Mouse (Mus musculus) myocyte (in vitro differentiated cells): ENCODE measurements at regions not wholly inside any gene's neighbourhood (a gene's known extent, or its start where the extent isn't known, plus 50 kb on each side); places are given as distances from the start of the nearest gene placed in this dataset.

ENCODE experiments used
- E2F4 ChIP-seq: IDR thresholded peaks from one replicate; pipeline ENCODE4 v1.6.1; 2011; ENCODE audit warnings: mild to moderate bottlenecking, control low read depth, moderate library complexity; ENCODE audit not compliant: insufficient read depth
- MYOD1 ChIP-seq, 3 experiments: IDR thresholded peaks; one replicate each; pipeline ENCODE4 v1.6.1; 2011; ENCODE audit warnings: control low read depth in 2 of 3, low read depth in 2 of 3, mild to moderate bottlenecking in 2 of 3, moderate library complexity in 1 of 3; ENCODE audit not compliant: insufficient read length in 2 of 3, control insufficient read depth in 1 of 3
- MYOG ChIP-seq, 3 experiments: IDR thresholded peaks; one replicate each; pipeline ENCODE4 v1.6.1; 2011; ENCODE audit warnings: control low read depth in 2 of 3, low read depth in 2 of 3, mild to moderate bottlenecking in 2 of 3; ENCODE audit not compliant: insufficient read length in 2 of 3, control insufficient read depth in 1 of 3, insufficient read depth in 1 of 3
- POLR2A ChIP-seq: IDR thresholded peaks from one replicate; pipeline ENCODE4 v1.6.1; 2011; ENCODE audit warnings: low read depth, mild to moderate bottlenecking, control low read depth, moderate library complexity; ENCODE audit not compliant: insufficient read length
- POLR2AphosphoS2 ChIP-seq: IDR thresholded peaks from one replicate; pipeline ENCODE4 v1.6.1; 2011; ENCODE audit warnings: low read depth, control low read depth; ENCODE audit not compliant: insufficient read length
- TCF12 ChIP-seq: IDR thresholded peaks from one replicate; pipeline ENCODE4 v1.6.1; 2011; ENCODE audit warnings: mild to moderate bottlenecking, control low read depth; ENCODE audit not compliant: poor library complexity, insufficient read depth, severe bottlenecking
- TCF3 ChIP-seq: IDR thresholded peaks from one replicate; pipeline ENCODE4 v1.6.1; 2011; ENCODE audit warnings: low read depth, control low read depth; ENCODE audit not compliant: insufficient read length
- USF1 ChIP-seq: IDR thresholded peaks from one replicate; pipeline ENCODE4 v1.6.1; 2011; ENCODE audit warnings: low read depth, mild to moderate bottlenecking, control low read depth, moderate library complexity

- no peak for TF ChIP-seq TCF3
- no peak for TF ChIP-seq POLR2AphosphoS2
- TF ChIP-seq USF1, result no peak
- no peak for TF ChIP-seq POLR2A
- TF ChIP-seq MYOD1 (IDR thresholded peaks at IDR 0.05; ENCODE audit: control insufficient read depth in 1 of 3, insufficient read length in 2 of 3, low read depth in 2 of 3), result no peak
- TF ChIP-seq E2F4, result no peak
- TF ChIP-seq MYOG (IDR thresholded peaks at IDR 0.05; ENCODE audit: control insufficient read depth in 1 of 3, insufficient read depth in 1 of 3, insufficient read length in 2 of 3, low read depth in 2 of 3), result no peak
- TF ChIP-seq TCF12, result no peak
Observed at GRCm38 (mm10) chr12:118439626-118440025, 138.4 kb upstream of the Sp4 start.
